Mouse (Mus musculus): ENCODE results near the gene Olfr1246. TPM values are rescaled to one million over a fixed set of nuclear protein-coding genes. Genes with fewer than 3 reads are reported as not detected.
"Not testable (repeated sequence)": the region's sequence is repeated elsewhere in the genome, so short reads cannot be mapped to it uniquely, and the experiment has no call there.

Olfr1246 gene
- not detected for total RNA-seq (2021)
- long read RNA-seq: 0 reads

DNA sequence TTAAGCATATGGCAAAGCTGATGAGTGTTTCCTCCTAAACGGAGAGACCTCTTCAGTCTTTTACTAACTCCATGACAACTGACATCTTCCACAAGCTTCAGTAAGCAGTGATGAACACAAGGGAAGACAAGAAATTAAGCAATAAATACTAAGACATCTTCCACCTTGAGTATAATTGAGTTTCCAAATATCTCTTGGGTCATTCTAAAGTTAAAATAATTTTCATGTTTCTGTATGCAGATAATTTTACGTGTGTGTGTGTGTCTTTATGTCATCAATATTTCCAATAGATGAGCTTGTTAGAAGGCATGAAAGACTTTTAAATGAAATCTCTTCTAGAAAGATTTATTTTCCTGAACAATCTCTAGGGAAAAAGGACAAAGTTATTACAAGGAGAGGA, at the start of gene Olfr1246:
Gene Olfr1246 (minus strand): TSS at position 101 of the 400 bp plus-strand sequence.
- no peak for DNase-seq (ENCODE audit: low spot score in 2 of 2)

DNA sequence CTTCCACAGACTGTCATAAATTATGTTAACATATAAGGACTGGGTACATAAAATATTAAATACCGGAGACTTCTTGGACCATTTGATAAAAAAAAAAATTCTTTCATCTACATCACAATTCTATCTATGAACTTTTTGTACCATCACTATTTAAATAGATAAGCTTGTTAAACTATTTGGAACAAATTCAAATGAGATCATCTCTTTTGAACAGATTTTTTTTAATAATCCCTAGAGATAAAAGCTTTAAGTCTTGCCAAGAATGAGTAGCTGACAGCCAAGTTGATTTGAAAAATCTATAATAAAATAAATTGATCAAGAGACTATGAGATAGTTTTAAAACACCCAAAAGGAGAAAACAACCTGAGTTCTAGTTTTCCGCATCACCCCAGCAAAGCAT, 41.9 kb upstream of the Olfr1246 start, which contains the start of gene Olfr1249:
Gene Olfr1249 (minus strand): TSS at position 101 of the 400 bp plus-strand sequence.
- no peak for DNase-seq (ENCODE audit: low spot score in 2 of 2)

DNA sequence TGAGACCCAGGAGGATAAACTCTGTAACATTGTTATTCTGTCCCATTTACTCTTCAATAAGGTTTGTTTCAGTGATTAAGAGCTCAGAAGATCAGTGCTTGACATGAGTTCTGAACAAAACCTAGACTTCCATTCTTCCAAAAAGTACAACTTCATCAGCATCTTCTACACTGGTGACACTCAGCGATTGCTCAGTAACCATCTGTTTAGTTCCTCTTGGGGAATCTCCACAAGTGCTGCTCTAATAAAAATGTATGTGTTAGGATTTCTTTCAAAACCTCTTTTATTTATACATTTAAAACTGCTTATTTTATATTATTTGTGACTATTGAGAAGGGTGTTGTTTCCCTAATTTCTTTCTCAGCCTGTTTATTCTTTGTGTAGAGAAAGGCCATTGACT, 25.2 kb upstream of the Olfr1246 start, which contains the start of gene Olfr1248:
Gene Olfr1248 (minus strand): TSS at position 101 of the 400 bp plus-strand sequence.
- DNase-seq (ENCODE audit: low spot score in 2 of 2): not testable (repeated sequence)

DNA sequence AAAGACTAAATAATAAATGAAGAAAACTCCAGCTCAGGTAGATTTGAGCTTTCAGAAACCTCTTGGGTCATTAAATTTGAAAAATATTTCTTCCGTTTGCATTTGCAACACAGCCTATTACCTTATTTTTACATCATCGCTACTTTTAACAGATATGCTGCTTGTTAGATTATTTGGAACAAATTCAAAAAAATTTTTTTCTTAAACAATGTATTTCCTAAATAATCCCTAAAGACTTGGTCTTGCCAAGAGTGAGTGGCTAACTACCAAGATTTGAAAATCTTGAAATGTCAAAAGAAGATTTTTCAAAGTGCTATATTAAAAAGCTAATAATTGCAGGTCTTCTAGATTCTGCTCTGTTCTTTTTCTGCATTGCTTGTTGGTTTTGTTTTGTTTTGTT, 21.1 kb upstream of the Olfr1246 start, which contains the start of gene Olfr1247:
Gene Olfr1247 (minus strand): TSS at position 101 of the 400 bp plus-strand sequence.
- no peak for DNase-seq (ENCODE audit: low spot score in 2 of 2)

DNA sequence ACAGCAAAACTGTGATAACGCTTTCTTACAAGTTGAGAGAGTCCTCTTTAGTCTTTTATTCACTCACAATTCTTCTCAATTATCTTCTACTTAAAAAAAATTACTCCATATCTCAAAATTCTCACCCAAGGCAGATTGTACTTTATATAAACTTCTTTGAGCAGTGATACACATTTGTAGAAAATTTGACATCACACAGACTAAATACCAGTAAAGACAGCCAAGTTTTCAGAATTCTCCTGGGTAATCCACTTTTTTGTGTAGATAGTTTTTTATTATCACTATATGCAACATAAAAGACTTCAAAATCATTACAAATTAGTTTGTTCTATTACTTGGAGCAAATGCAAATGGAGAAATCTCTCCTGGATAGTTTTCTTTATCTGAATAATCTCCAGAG, 14.6 kb downstream of the Olfr1246 start, which contains the start of gene Olfr1245:
Gene Olfr1245 (minus strand): TSS at position 101 of the 400 bp plus-strand sequence.
- no peak for DNase-seq (ENCODE audit: low spot score in 2 of 2)

DNA sequence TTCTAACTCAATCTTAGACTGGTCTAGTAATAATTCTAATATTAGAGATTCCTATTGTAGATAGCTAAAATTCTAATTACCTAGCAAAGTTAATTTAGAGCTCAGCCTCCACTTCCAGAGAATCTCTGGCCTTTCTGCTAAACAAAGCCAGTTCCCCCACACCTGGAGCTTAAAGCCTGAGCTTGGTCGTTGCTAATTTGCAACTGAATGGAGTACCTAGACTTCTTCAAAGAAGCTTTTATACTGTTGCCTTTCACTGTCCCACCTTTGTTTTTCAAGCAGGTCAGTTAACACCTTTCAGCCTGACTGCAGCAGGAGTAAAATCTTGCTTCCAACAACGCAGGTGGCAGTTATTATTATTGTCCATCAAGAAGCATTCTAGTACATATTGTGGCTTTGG, 30.3 kb downstream of the Olfr1246 start:
- not testable (repeated sequence) for DNase-seq (ENCODE audit: low spot score in 2 of 2)

DNA sequence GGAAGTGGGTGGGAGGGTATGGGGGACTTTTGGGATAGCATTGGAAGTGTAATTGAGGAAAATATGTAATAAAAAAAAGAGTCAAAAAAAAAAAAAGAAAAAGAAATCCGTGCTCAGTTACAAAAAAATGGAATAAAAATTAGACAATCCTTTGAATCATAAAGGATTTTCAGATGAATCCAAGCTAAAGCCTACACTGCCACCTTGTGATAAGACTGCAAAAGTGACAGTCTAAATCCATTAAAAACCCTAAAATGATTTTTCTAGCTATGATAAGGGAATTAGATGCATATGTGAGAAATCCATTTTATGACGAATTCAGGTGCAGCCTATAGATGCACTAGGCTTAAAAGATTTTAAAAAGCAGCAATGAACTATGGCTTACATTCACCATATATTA, 48.4 kb downstream of the Olfr1246 start:
- DNase-seq (ENCODE audit: low spot score in 2 of 2): no peak

DNA sequence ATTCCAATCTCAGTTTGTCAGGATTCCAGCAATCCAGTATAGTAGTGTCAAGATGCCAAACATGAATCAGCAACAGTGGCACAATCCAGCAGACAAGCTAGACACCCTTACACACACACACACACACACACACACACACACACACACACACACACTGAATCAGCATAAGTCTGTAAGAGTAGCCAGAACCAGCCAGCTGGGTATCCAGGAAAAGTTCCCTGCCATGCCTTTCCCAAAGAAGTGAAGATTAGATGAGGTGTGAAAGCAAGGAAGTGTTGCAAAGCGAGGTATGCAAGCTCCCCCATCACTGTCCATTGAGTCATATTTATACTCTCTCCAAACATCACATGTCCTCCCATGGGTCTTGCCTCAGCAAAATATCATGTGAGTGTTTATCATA, 53.0 kb downstream of the Olfr1246 start:
- no peak for DNase-seq (ENCODE audit: low spot score in 2 of 2)

Other genes starting within 250 kb of the Olfr1246 start
- not detected for gene Olfr1234, start 228.3 kb downstream of the Olfr1246 start, total RNA-seq (2021)
- gene Olfr1238, start 183.5 kb downstream of the Olfr1246 start, total RNA-seq (2021): not detected
- not detected for gene Olfr1239, start 172.8 kb downstream of the Olfr1246 start, total RNA-seq (2021)
- not detected for gene Olfr1240, start 150.2 kb downstream of the Olfr1246 start, total RNA-seq (2021)
- not detected for gene Olfr1241, start 106.0 kb downstream of the Olfr1246 start, total RNA-seq (2021)
- not detected for gene Olfr1242, start 94.8 kb downstream of the Olfr1246 start, total RNA-seq (2021)
- gene Olfr1243, start 61.7 kb downstream of the Olfr1246 start, total RNA-seq (2021): not detected
- not detected for gene Olfr1245, start 14.7 kb downstream of the Olfr1246 start, total RNA-seq (2021)
- not detected for gene Olfr1247, start 21.0 kb upstream of the Olfr1246 start, total RNA-seq (2021)
- gene Olfr1248, start 25.1 kb upstream of the Olfr1246 start, total RNA-seq (2021): not detected
- gene Olfr1249, start 41.8 kb upstream of the Olfr1246 start, total RNA-seq (2021): not detected
- gene Olfr1250, start 68.3 kb upstream of the Olfr1246 start, total RNA-seq (2021): not detected
- not detected for gene Olfr1251, start 78.8 kb upstream of the Olfr1246 start, total RNA-seq (2021)
- gene Olfr1252, start 131.9 kb upstream of the Olfr1246 start, total RNA-seq (2021): not detected
- gene Olfr1253, start 163.9 kb upstream of the Olfr1246 start, total RNA-seq (2021): not detected
- not detected for gene Olfr1254, start 200.5 kb upstream of the Olfr1246 start, total RNA-seq (2021)
- not detected for gene Olfr1255, start 218.9 kb upstream of the Olfr1246 start, total RNA-seq (2021)
- gene Olfr1256, start 248.4 kb upstream of the Olfr1246 start, total RNA-seq (2021): not detected